Mouse (Mus musculus): Measurements from ENCODE around the gene Dkkl1. TPM values are rescaled to one million over a fixed set of nuclear protein-coding genes. Genes with fewer than 3 reads are reported as not detected.
"Not testable (repeated sequence)": the region's sequence is repeated elsewhere in the genome, so short reads cannot be mapped to it uniquely, and the experiment has no call there.

Gene Dkkl1
- polyA plus RNA-seq (2016; fragmentation: Nextera tagmentation; extraction: Ambion mirVana): 1.4 and 2.3 TPM in 2 replicates

- H3K36me3 ChIP-seq: no peaks in the 10 kb centered on the region
- no peak within 1 kb of the TSS for H3K4me3 ChIP-seq
- ATAC-seq (ENCODE audit: insufficient number of reproducible peaks, insufficient read depth, low FRiP score, low TSS enrichment): no peak
- peaks cover 6% of the 10 kb centered on the region; the same call in 1 of the 2 replicates for H3K4me1 ChIP-seq
- no peaks in the 10 kb centered on the region; the same call in 1 of the 2 replicates for H3K9me3 ChIP-seq
- H3K27me3 ChIP-seq: peaks cover 25% of the 10 kb centered on the region
- H3K27ac ChIP-seq: no peak within 1 kb of the TSS
- peak within 1 kb of the TSS; percentile 37 for H3K4me2 ChIP-seq (replicated peaks)
- WGBS: 5% methylated on average over 17 of the region's 17 CpGs
- no peak within 1 kb of the TSS for H3K9ac ChIP-seq
Observed at GRCm38 (mm10) chr7:45211851-45212251, at the start of gene Dkkl1. TSS of gene Dkkl1 (minus strand) at chr7:45212147.

- ATAC-seq (ENCODE audit: insufficient number of reproducible peaks, insufficient read depth, low FRiP score, low TSS enrichment): no peak
- H3K9me3 ChIP-seq: no peaks in the 10 kb centered on the region
- H3K4me2 ChIP-seq (replicated peaks): no peak overlapping the region
- no peak overlapping the region for H3K9ac ChIP-seq
- no peaks in the 10 kb centered on the region for H3K36me3 ChIP-seq
- 76% methylated on average over 8 of the region's 8 CpGs for WGBS
- no peak overlapping the region for H3K27ac ChIP-seq
- H3K27me3 ChIP-seq: no peaks in the 10 kb centered on the region
- H3K4me3 ChIP-seq: no peak overlapping the region
- H3K4me1 ChIP-seq: peaks cover 6% of the 10 kb centered on the region; the same call in 1 of the 2 replicates
Observed at GRCm38 (mm10) chr7:45259281-45259680, 47.3 kb upstream of the Dkkl1 start.

- 56% methylated on average over 11 of the region's 11 CpGs for WGBS
- Histone ChIP-seq H3K4me1 (no peaks in the 10 kb centered on the region), H3K4me2 (replicated peaks) (no peak overlapping the region), H3K9ac (no peak overlapping the region; the same call in 1 of the 2 replicates), H3K27me3 (no peaks in the 10 kb centered on the region), H3K27ac (no peak overlapping the region), H3K9me3 (no peaks in the 10 kb centered on the region), H3K36me3 (no peaks in the 10 kb centered on the region), H3K4me3 (no peak overlapping the region)
- no peak for ATAC-seq (ENCODE audit: insufficient number of reproducible peaks, insufficient read depth, low FRiP score, low TSS enrichment)
Observed at GRCm38 (mm10) chr7:45257063-45257840, 45.3 kb upstream of the Dkkl1 start.

- not testable (repeated sequence) for ATAC-seq (ENCODE audit: insufficient number of reproducible peaks, insufficient read depth, low FRiP score, low TSS enrichment); H3K27me3 ChIP-seq; H3K9me3 ChIP-seq; H3K9ac ChIP-seq; H3K4me2 ChIP-seq (replicated peaks); H3K27ac ChIP-seq; H3K36me3 ChIP-seq; H3K4me3 ChIP-seq; H3K4me1 ChIP-seq
- WGBS: 78% methylated on average over 7 of the region's 7 CpGs
Observed at GRCm38 (mm10) chr7:45255822-45256221, 43.9 kb upstream of the Dkkl1 start.

GRCm38 (mm10) chr7:45253806-45254205 lies 41.9 kb upstream of the Dkkl1 start:
- 83% methylated on average over 8 of the region's 8 CpGs for whole genome bisulfite sequencing
- no peak overlapping the region for H3K9ac ChIP-seq
- no peak overlapping the region for H3K4me2 ChIP-seq (replicated peaks)
- no peaks in the 10 kb centered on the region for H3K9me3 ChIP-seq
- no peaks in the 10 kb centered on the region for H3K27me3 ChIP-seq
- H3K4me1 ChIP-seq: no peaks in the 10 kb centered on the region
- H3K27ac ChIP-seq: no peak overlapping the region
- no peak for ATAC-seq (ENCODE audit: insufficient number of reproducible peaks, insufficient read depth, low FRiP score, low TSS enrichment)
- H3K36me3 ChIP-seq: no peaks in the 10 kb centered on the region
- no peak overlapping the region for H3K4me3 ChIP-seq

GRCm38 (mm10) chr7:45247666-45248065 lies 35.7 kb upstream of the Dkkl1 start:
- Histone ChIP-seq H3K36me3 (no peaks in the 10 kb centered on the region), H3K4me3 (no peak overlapping the region), H3K9ac (no peak overlapping the region), H3K9me3 (no peaks in the 10 kb centered on the region), H3K4me1 (no peaks in the 10 kb centered on the region), H3K4me2 (replicated peaks) (no peak overlapping the region), H3K27ac (no peak overlapping the region), H3K27me3 (no peaks in the 10 kb centered on the region)
- no peak for ATAC-seq (ENCODE audit: insufficient number of reproducible peaks, insufficient read depth, low FRiP score, low TSS enrichment)
- WGBS: 34% methylated on average over 3 of the region's 3 CpGs

- Histone ChIP-seq H3K9ac (peak overlapping the region; percentile 31; the same call in 1 of the 2 replicates), H3K36me3 (no peaks in the 10 kb centered on the region), H3K27ac (no peak overlapping the region), H3K9me3 (no peaks in the 10 kb centered on the region), H3K4me3 (peak overlapping the region; percentile 24; the same call in 1 of the 2 replicates), H3K4me2 (replicated peaks) (peak overlapping the region; percentile 50), H3K4me1 (peaks cover 10% of the 10 kb centered on the region), H3K27me3 (peaks cover 24% of the 10 kb centered on the region)
- ATAC-seq (ENCODE audit: insufficient number of reproducible peaks, insufficient read depth, low FRiP score, low TSS enrichment): no peak
- WGBS: 76% methylated on average over 6 of the region's 6 CpGs
Observed at GRCm38 (mm10) chr7:45241389-45241749, 29.4 kb upstream of the Dkkl1 start.

GRCm38 (mm10) chr7:45240633-45241388 lies 28.9 kb upstream of the Dkkl1 start, which contains the start of gene Slc6a16:
TSS of gene Slc6a16 (plus strand) at chr7:45241085.
- no peak for ATAC-seq (ENCODE audit: insufficient number of reproducible peaks, insufficient read depth, low FRiP score, low TSS enrichment)
- Histone ChIP-seq H3K9me3 (no peaks in the 10 kb centered on the region), H3K27ac (no peak within 1 kb of the TSS), H3K36me3 (no peaks in the 10 kb centered on the region), H3K9ac (peak within 1 kb of the TSS; percentile 31), H3K27me3 (peaks cover 24% of the 10 kb centered on the region), H3K4me1 (peaks cover 11% of the 10 kb centered on the region), H3K4me3 (peak within 1 kb of the TSS; percentile 24), H3K4me2 (replicated peaks) (peak within 1 kb of the TSS; percentile 50)
- 6% methylated on average over 53 of the region's 53 CpGs for WGBS

- peak overlapping the region; percentile 24 for H3K4me3 ChIP-seq
- WGBS: 79% methylated on average over 7 of the region's 7 CpGs
- H3K36me3 ChIP-seq: no peaks in the 10 kb centered on the region
- no peak overlapping the region for H3K9ac ChIP-seq
- no peaks in the 10 kb centered on the region for H3K9me3 ChIP-seq
- peaks cover 28% of the 10 kb centered on the region for H3K27me3 ChIP-seq
- peaks cover 18% of the 10 kb centered on the region for H3K4me1 ChIP-seq
- H3K27ac ChIP-seq: no peak overlapping the region
- no peak overlapping the region; the same call in 1 of the 2 replicates for H3K4me2 ChIP-seq (replicated peaks)
- ATAC-seq (ENCODE audit: insufficient number of reproducible peaks, insufficient read depth, low FRiP score, low TSS enrichment): no peak
Observed at GRCm38 (mm10) chr7:45240109-45240508, 28.2 kb upstream of the Dkkl1 start.

- H3K4me3 ChIP-seq: no peak within 1 kb of the TSS
- 37% methylated on average over 20 of the region's 20 CpGs for WGBS
- peaks cover 28% of the 10 kb centered on the region for H3K27me3 ChIP-seq
Observed at GRCm38 (mm10) chr7:45238723-45239496, 27.0 kb upstream of the Dkkl1 start, which contains the start of gene Cd37. TSS of gene Cd37 (minus strand) at chr7:45239115.

More at GRCm38 (mm10) chr7:45238723-45239496, 27.0 kb upstream of the Dkkl1 start, which contains the start of gene Cd37:
- H3K4me1 ChIP-seq: peaks cover 30% of the 10 kb centered on the region
- H3K36me3 ChIP-seq: no peaks in the 10 kb centered on the region
- no peak within 1 kb of the TSS for H3K9ac ChIP-seq
- no peak within 1 kb of the TSS for H3K4me2 ChIP-seq (replicated peaks)
- ATAC-seq (ENCODE audit: insufficient number of reproducible peaks, insufficient read depth, low FRiP score, low TSS enrichment): no peak
- no peak within 1 kb of the TSS for H3K27ac ChIP-seq
- no peaks in the 10 kb centered on the region for H3K9me3 ChIP-seq

Measured in embryonic facial prominence, embryonic 12.5 days (tissue).